ENCODE assay signal across 7 mouse cellular contexts in genomic region chr5:109691205-109691965, GRCm38 (mm10). TPM values are rescaled to one million over a fixed set of nuclear protein-coding genes. Genes with fewer than 3 reads are reported as not detected.
DNase-seq lines count a peak whose midpoint lies in the region; ATAC-seq and TF ChIP-seq lines count a peak whose summit lies in the region.
"Not testable (repeated sequence)": the region's sequence is repeated elsewhere in the genome, so short reads cannot be mapped to it uniquely, and the experiment has no call there.

No protein-coding gene starts in this region.

- not testable (repeated sequence) for H3K9ac ChIP-seq in forebrain, embryonic 11.5 days (ENCODE audit: low read length); heart, embryonic 14.5 days (ENCODE audit: low read length); intestine, embryonic 15.5 days; limb, embryonic 14.5 days (ENCODE audit: low read depth, low read length, severe bottlenecking)
- 0 out of 2 replicates have a peak overlapping the region, but pooled peaks have one; percentile 64 for H3K9ac ChIP-seq in neural tube, embryonic 15.5 days (replicated peaks)

- peak overlapping the region; percentile 60; the same call in 1 of the 2 replicates for H3K4me2 ChIP-seq in forebrain, embryonic 11.5 days (ENCODE audit: low read depth, low read length, severe bottlenecking)
- H3K4me2 ChIP-seq in heart, embryonic 14.5 days (ENCODE audit: low read length) = peak overlapping the region; percentile 79
- peak overlapping the region; percentile 78 for H3K4me2 ChIP-seq in intestine, embryonic 15.5 days (replicated peaks)
- H3K4me2 ChIP-seq in limb, embryonic 14.5 days (replicated peaks; ENCODE audit: low read depth, low read length, severe bottlenecking) = peak overlapping the region; percentile 52; the same call in 1 of the 2 replicates
- peak overlapping the region; percentile 82 for H3K4me2 ChIP-seq in neural tube, embryonic 15.5 days

- TF ChIP-seq CTCF in bone marrow, adult 2 months (IDR thresholded peaks at IDR 0.05; ENCODE audit: control insufficient read depth, insufficient read depth, low read length) = not testable (repeated sequence)

- not testable (repeated sequence) for H3K9me3 ChIP-seq in forebrain, embryonic 11.5 days (ENCODE audit: control insufficient read depth, low read length); heart, embryonic 14.5 days (ENCODE audit: control insufficient read depth, low read length); intestine, embryonic 15.5 days; limb, embryonic 14.5 days (ENCODE audit: control insufficient read depth, low read length); neural tube, embryonic 15.5 days (replicated peaks)

- not testable (repeated sequence) for ATAC-seq in forebrain, embryonic 11.5 days (replicated peaks; ENCODE audit: low FRiP score); heart, embryonic 14.5 days (ENCODE audit: insufficient number of reproducible peaks, insufficient read depth, low FRiP score, low read depth); limb, embryonic 14.5 days (ENCODE audit: low FRiP score, low read depth)
- ATAC-seq in intestine, embryonic 15.5 days = peak; percentile 62
- ATAC-seq in neural tube, embryonic 15.5 days (ENCODE audit: low FRiP score) = peak; percentile 43; the same call in 1 of the 2 replicates

- not testable (repeated sequence) for H3K27ac ChIP-seq in bone marrow, adult 2 months (ENCODE audit: control insufficient read depth, insufficient read depth, low read depth, low read length, poor library complexity); forebrain, embryonic 11.5 days (ENCODE audit: low read depth, low read length); heart, embryonic 14.5 days (replicated peaks in 1 of 2; ENCODE audit: control insufficient read depth in 1 of 2, insufficient read depth in 1 of 2, low read depth in 2 of 2, low read length in 2 of 2); intestine, embryonic 15.5 days; limb, embryonic 14.5 days (replicated peaks; ENCODE audit: low read depth, low read length); macrophage
- peak overlapping the region; percentile 71 for H3K27ac ChIP-seq in neural tube, embryonic 15.5 days (replicated peaks)

- H3K4me1 ChIP-seq in bone marrow, adult 2 months (ENCODE audit: control insufficient read depth, insufficient read depth, low read length); forebrain, embryonic 11.5 days (replicated peaks; ENCODE audit: control insufficient read depth, insufficient read depth, low read length); heart, embryonic 14.5 days (ENCODE audit: control insufficient read depth in 2 of 2, insufficient read depth in 2 of 2, low read length in 2 of 2); intestine, embryonic 15.5 days (replicated peaks); limb, embryonic 14.5 days (ENCODE audit: control insufficient read depth, insufficient read depth, low read length); neural tube, embryonic 15.5 days: not testable (repeated sequence)

- H3K4me3 ChIP-seq in bone marrow, adult 2 months (replicated peaks; ENCODE audit: control insufficient read depth, low read depth, low read length) = peak overlapping the region; percentile 63
- H3K4me3 ChIP-seq in forebrain, embryonic 11.5 days (ENCODE audit: low read depth, low read length) = peak overlapping the region; percentile 56
- H3K4me3 ChIP-seq in heart, embryonic 14.5 days (ENCODE audit: control insufficient read depth in 1 of 2, insufficient read depth in 1 of 2, low read depth in 1 of 2, low read length in 2 of 2) = peak overlapping the region; percentile 60 to 84
- peak overlapping the region; percentile 67 for H3K4me3 ChIP-seq in intestine, embryonic 15.5 days (replicated peaks)
- H3K4me3 ChIP-seq in limb, embryonic 14.5 days (replicated peaks; ENCODE audit: low read length) = peak overlapping the region; percentile 50
- H3K4me3 ChIP-seq in macrophage (ENCODE audit: inconsistent target) = peak overlapping the region; percentile 70
- H3K4me3 ChIP-seq in neural tube, embryonic 15.5 days (replicated peaks) = peak overlapping the region; percentile 61

- WGBS in bone marrow, adult 2 months = 77% methylated on average over 5 of the region's 5 CpGs
- 54% methylated on average over 5 of the region's 5 CpGs for WGBS in forebrain, embryonic 11.5 days
- WGBS in heart, embryonic 14.5 days = 49% methylated on average over 5 of the region's 5 CpGs
- WGBS in intestine, embryonic 15.5 days = 56% methylated on average over 5 of the region's 5 CpGs
- WGBS in limb, embryonic 14.5 days = 62% methylated on average over 5 of the region's 5 CpGs
- 100% methylated on average over 1 of the region's 5 CpGs for WGBS in macrophage (ENCODE audit: missing documents)
- 61% methylated on average over 5 of the region's 5 CpGs for WGBS in neural tube, embryonic 15.5 days

- not testable (repeated sequence) for TF ChIP-seq POLR2A in bone marrow, adult 2 months (IDR thresholded peaks at IDR 0.05; ENCODE audit: borderline replicate concordance, control insufficient read depth, low read depth, low read length); limb, embryonic 14.5 days (IDR thresholded peaks at IDR 0.05; ENCODE audit: borderline replicate concordance, extremely low read depth, insufficient read depth, insufficient read length)

- H3K27me3 ChIP-seq in forebrain, embryonic 11.5 days (ENCODE audit: control insufficient read depth, insufficient read depth, low read length); heart, embryonic 14.5 days (ENCODE audit: control insufficient read depth, insufficient read depth, low read length); intestine, embryonic 15.5 days (replicated peaks); limb, embryonic 14.5 days (ENCODE audit: control insufficient read depth, insufficient read depth, low read length); neural tube, embryonic 15.5 days (replicated peaks): not testable (repeated sequence)

- DNase-seq in forebrain, embryonic 11.5 days (ENCODE audit: low spot score); limb, embryonic 14.5 days (ENCODE audit: low spot score): not testable (repeated sequence)

- not testable (repeated sequence) for H3K79me2 ChIP-seq in macrophage (ENCODE audit: inconsistent target)

- not testable (repeated sequence) for H3K36me3 ChIP-seq in forebrain, embryonic 11.5 days (ENCODE audit: control insufficient read depth, insufficient read depth, low read length); heart, embryonic 14.5 days (ENCODE audit: control insufficient read depth, insufficient read depth, low read length); intestine, embryonic 15.5 days; limb, embryonic 14.5 days (ENCODE audit: control insufficient read depth, insufficient read depth, low read length); macrophage (ENCODE audit: inconsistent target); neural tube, embryonic 15.5 days

RNA-seq across cellular contexts. Expression of gene 5430403G16Rik, which starts 0.5 kb away (rescaled TPM):
- polyA plus RNA-seq in bone marrow, adult 2 months (2011; ENCODE audit: insufficient read depth, insufficient read length, low replicate concordance, missing spikeins) = 0.59 and 0.72 TPM in 2 replicates
- 1.7 and 2.7 TPM in 2 replicates for polyA plus RNA-seq in forebrain, embryonic 11.5 days (2014; fragmentation: Nextera tagmentation; extraction: Ambion mirVana)
- polyA plus RNA-seq in heart, embryonic 14.5 days (2014; fragmentation: Nextera tagmentation; extraction: Ambion mirVana) = 0.66 and 0.73 TPM in 2 replicates
- 3.1 and 3.3 TPM in 2 replicates for polyA plus RNA-seq in intestine, embryonic 15.5 days (2015; fragmentation: Nextera tagmentation; extraction: Ambion mirVana)
- 0.69 and 1.1 TPM in 2 replicates for polyA plus RNA-seq in limb, embryonic 14.5 days (2012; rRNA removed)
- polyA plus RNA-seq in limb, embryonic 14.5 days (2014; fragmentation: Nextera tagmentation; extraction: Ambion mirVana) = 2.4 and 2.8 TPM in 2 replicates
- total RNA-seq in macrophage (2018; cell fraction: chromatin; rRNA removed) = 1 to 10 TPM in 17 of 26 experiments, under 1 TPM in 6, not detected in 3; 0.31 to 7.5 (median 3.5) TPM
- total RNA-seq in macrophage (2018; cell fraction: cytosol; rRNA removed) = 1 to 10 TPM in 15 of 26 experiments, under 1 TPM in 11; 0.09 to 1.5 (median 1.1) TPM
- total RNA-seq in macrophage (2018; cell fraction: nucleus; rRNA removed) = 1 to 10 TPM in 15 of 26 experiments, under 1 TPM in 9, not detected in 2; 0.17 to 5.5 (median 1.3) TPM
- polyA plus RNA-seq in macrophage (2018) = 0.97 to 1.8 TPM (median 1.0 TPM) in 3 replicates
- 1.7 and 2.4 TPM in 2 replicates for polyA plus RNA-seq in neural tube, embryonic 15.5 days (2015; fragmentation: Nextera tagmentation; extraction: Ambion mirVana)
